Mouse (Mus musculus): ENCODE results near the gene Acadvl. TPM values are rescaled to one million over a fixed set of nuclear protein-coding genes. Genes with fewer than 3 reads are reported as not detected.

Gene Acadvl
- total RNA-seq, 2 experiments from 2014 or later, result 266 to 502 TPM

GRCm38 (mm10) chr11:70042309-70043085 is 27.3 kb upstream of the Acadvl start:
- intact Hi-C loops (cut with DNase I), result no loop called here
- Histone ChIP-seq H3K27ac (no peak overlapping the region), H3K4me3 (no peak overlapping the region)
- TF ChIP-seq CTCF (IDR thresholded peaks at IDR 0.05), result no peak
- no peak for DNase-seq

GRCm38 (mm10) chr11:70040184-70040583 is 25.0 kb upstream of the Acadvl start:
- Histone ChIP-seq H3K4me3 (no peak overlapping the region), H3K27ac (no peak overlapping the region)
- no peak for TF ChIP-seq CTCF (IDR thresholded peaks at IDR 0.05)
- intact Hi-C loops (cut with DNase I), result no loop called here
- DNase-seq, result no peak

GRCm38 (mm10) chr11:70039631-70040030 is 24.4 kb upstream of the Acadvl start:
- DNase-seq, result no peak
- no peak overlapping the region for H3K27ac ChIP-seq
- no peak overlapping the region for H3K4me3 ChIP-seq
- intact Hi-C loops (cut with DNase I), result no loop called here
- no peak for TF ChIP-seq CTCF (IDR thresholded peaks at IDR 0.05)

- no peak for DNase-seq
- Histone ChIP-seq H3K27ac (peak overlapping the region; percentile 48; the same call in 1 of the 2 replicates), H3K4me3 (no peak overlapping the region)
- intact Hi-C loops (cut with DNase I), result no loop called here
- TF ChIP-seq CTCF (IDR thresholded peaks at IDR 0.05), result no peak
Measured at GRCm38 (mm10) chr11:70038174-70038573, 23.0 kb upstream of the Acadvl start.

GRCm38 (mm10) chr11:70031321-70031670 is 16.1 kb upstream of the Acadvl start:
- Histone ChIP-seq H3K27ac (no peak overlapping the region), H3K4me3 (no peak overlapping the region)
- TF ChIP-seq CTCF (IDR thresholded peaks at IDR 0.05), result no peak
- intact Hi-C loops (cut with DNase I), result no loop called here
- DNase-seq, result no peak

- no peak overlapping the region for H3K4me3 ChIP-seq
- no peak for TF ChIP-seq CTCF (IDR thresholded peaks at IDR 0.05)
- intact Hi-C loops (cut with DNase I), result no loop called here
- H3K27ac ChIP-seq, result no peak overlapping the region
- no peak for DNase-seq
Measured at GRCm38 (mm10) chr11:70030651-70031320, 15.6 kb upstream of the Acadvl start.

- Histone ChIP-seq H3K27ac (peak overlapping the region; percentile 82), H3K4me3 (peak overlapping the region; percentile 69)
- DNase-seq, result no peak
- TF ChIP-seq CTCF (IDR thresholded peaks at IDR 0.05), result no peak
- intact Hi-C loops (cut with DNase I), result no loop called here
Measured at GRCm38 (mm10) chr11:70029829-70030550, 14.8 kb upstream of the Acadvl start.

- TF ChIP-seq CTCF (IDR thresholded peaks at IDR 0.05), result no peak
- Histone ChIP-seq H3K4me3 (peak overlapping the region; percentile 69), H3K27ac (peak overlapping the region; percentile 82)
- peak; percentile 89 for DNase-seq
- intact Hi-C loops (cut with DNase I), result no loop called here
Measured at GRCm38 (mm10) chr11:70029130-70029801, 14.1 kb upstream of the Acadvl start.

- intact Hi-C loops (cut with DNase I), result no loop called here
- no peak for TF ChIP-seq CTCF (IDR thresholded peaks at IDR 0.05)
- DNase-seq, result peak; percentile 51
- Histone ChIP-seq H3K27ac (peak overlapping the region; percentile 82), H3K4me3 (peak overlapping the region; percentile 69)
Measured at GRCm38 (mm10) chr11:70028401-70029129, 13.4 kb upstream of the Acadvl start.

GRCm38 (mm10) chr11:70027397-70027796 is 12.2 kb upstream of the Acadvl start:
- peak overlapping the region; percentile 82 for H3K27ac ChIP-seq
- TF ChIP-seq CTCF (IDR thresholded peaks at IDR 0.05), result no peak
- intact Hi-C loops (cut with DNase I), result no loop called here
- DNase-seq, result peak; percentile 62
- peak overlapping the region; percentile 69 for H3K4me3 ChIP-seq

- no peak for TF ChIP-seq CTCF (IDR thresholded peaks at IDR 0.05)
- peak; percentile 80 for DNase-seq
- Histone ChIP-seq H3K4me3 (peak overlapping the region; percentile 69), H3K27ac (peak overlapping the region; percentile 82)
- intact Hi-C loops (cut with DNase I), result no loop called here
Measured at GRCm38 (mm10) chr11:70026689-70027088, 11.5 kb upstream of the Acadvl start.

GRCm38 (mm10) chr11:70024151-70024514 is 8.9 kb upstream of the Acadvl start:
- intact Hi-C loops (cut with DNase I), result no loop called here
- no peak for DNase-seq
- Histone ChIP-seq H3K4me3 (peak overlapping the region; percentile 62), H3K27ac (no peak overlapping the region; the same call in 1 of the 2 replicates)
- no peak for TF ChIP-seq CTCF (IDR thresholded peaks at IDR 0.05)

Data from gastrocnemius, adult 2 months (tissue).